Mouse (Mus musculus): ENCODE measurements around the gene Lpp.

- no peak for TF ChIP-seq CTCF (IDR thresholded peaks at IDR 0.05; ENCODE audit: low read depth, low read length)
- TF ChIP-seq GATA1 (IDR thresholded peaks at IDR 0.05; ENCODE audit: borderline replicate concordance, low read length), result no peak
These were observed 109.1 kb downstream of the Lpp start for GRCm38 (mm10) chr16:24502295-24502823.
